Comparison of ENCODE assay signal across 10 mouse cellular contexts in the genomic region with DNA sequence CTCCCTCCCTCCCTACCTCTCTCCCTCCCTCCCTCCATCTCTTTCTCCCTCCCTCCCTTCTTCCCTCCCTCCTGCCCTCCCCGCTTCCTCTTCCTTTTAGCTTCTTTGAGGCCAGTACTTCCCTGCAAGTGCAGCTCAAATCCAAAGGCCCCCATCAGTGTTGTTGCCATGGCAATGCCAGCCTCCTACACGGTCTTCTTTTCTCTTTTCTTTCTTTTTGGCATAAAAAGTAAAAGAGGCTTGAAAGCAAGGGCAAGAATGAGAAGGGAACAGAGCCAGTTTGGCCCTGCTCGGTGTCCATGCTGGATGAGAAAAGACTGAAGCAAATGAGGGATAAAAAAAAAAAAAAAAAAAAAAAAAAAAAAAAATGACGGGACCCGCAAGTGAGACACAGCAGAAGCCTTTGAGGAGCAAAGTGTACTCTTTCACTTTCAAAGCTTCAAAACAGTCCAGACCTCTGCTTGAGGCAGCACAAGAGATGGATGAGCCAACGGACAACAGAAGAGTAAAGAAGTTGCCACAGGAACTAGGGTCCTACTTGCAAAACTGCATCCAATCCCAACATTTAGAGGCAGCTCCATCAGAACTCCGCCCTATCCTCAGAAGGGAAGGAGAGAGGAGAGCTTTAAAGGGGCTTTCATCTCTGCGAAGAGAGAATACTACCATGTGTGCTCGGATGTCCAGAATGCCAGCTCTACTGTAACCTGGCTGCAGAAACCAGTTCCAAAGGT.
A peak's percentile ranks its signal among the peaks of the same experiment; 100 is the strongest.
DNase-seq lines count a peak whose midpoint lies in the region; ATAC-seq and TF ChIP-seq lines count a peak whose summit lies in the region.
"Had no signal": no experiment of that assay in that cellular context is flagged by ENCODE, and none has a peak within 500 bp of the region (broad histone marks: within the 10 kb centered on the region; RNA-seq: fewer than 3 reads in every experiment).

No protein-coding gene starts in this region.

- H3K4me3 ChIP-seq in gastrocnemius, adult 2 months: no peak overlapping the region
- H3K4me3 ChIP-seq in cortical plate, adult 2 months (ENCODE audit: insufficient read depth, low read length): no peak overlapping the region
- H3K4me3 ChIP-seq in hindbrain, embryonic 16.5 days (ENCODE audit: low read length): no peak overlapping the region
- no peak overlapping the region for H3K4me3 ChIP-seq in neural tube, embryonic 12.5 days
- H3K4me3 ChIP-seq in kidney, embryonic 16.5 days (ENCODE audit: low read length): no peak overlapping the region
- H3K4me3 ChIP-seq: liver, embryonic 13.5 days had no signal

- H3K27me3 ChIP-seq in hindbrain, embryonic 16.5 days (replicated peaks; ENCODE audit: control insufficient read depth, insufficient read depth, low read length): no peaks in the 10 kb centered on the region
- no peaks in the 10 kb centered on the region for H3K27me3 ChIP-seq in neural tube, embryonic 12.5 days (replicated peaks)
- H3K27me3 ChIP-seq in kidney, embryonic 16.5 days (ENCODE audit: insufficient read depth, low read length): no peaks in the 10 kb centered on the region
- H3K27me3 ChIP-seq: liver, embryonic 13.5 days had no signal

- DNase-seq in gastrocnemius, adult 2 months: no peak
- DNase-seq in gastrocnemius, postnatal 14 days: no peak
- DNase-seq in retina, embryonic 14.5 days (ENCODE audit: low spot score): no peak
- DNase-seq: liver, embryonic 13.5 days had no signal

- peaks cover 3% of the 10 kb centered on the region; the same call in 1 of the 2 replicates for H3K4me1 ChIP-seq in cortical plate, adult 2 months (ENCODE audit: control insufficient read depth, insufficient read depth, low read length)
- H3K4me1 ChIP-seq in hindbrain, embryonic 16.5 days (ENCODE audit: control insufficient read depth, insufficient read depth, low read depth, low read length): 0 out of 2 replicates have a peak, but pooled peaks cover 2% of the 10 kb centered on the region
- H3K4me1 ChIP-seq in neural tube, embryonic 12.5 days: peaks cover 11% of the 10 kb centered on the region
- no peaks in the 10 kb centered on the region for H3K4me1 ChIP-seq in kidney, embryonic 16.5 days (ENCODE audit: insufficient read depth, low read length)
- H3K4me1 ChIP-seq: liver, embryonic 13.5 days had no signal

- H3K9me3 ChIP-seq in hindbrain, embryonic 16.5 days (ENCODE audit: control insufficient read depth, low read length): no peaks in the 10 kb centered on the region
- H3K9me3 ChIP-seq in neural tube, embryonic 12.5 days: no peaks in the 10 kb centered on the region
- H3K9me3 ChIP-seq in kidney, embryonic 16.5 days (ENCODE audit: low read length): no peaks in the 10 kb centered on the region
- H3K9me3 ChIP-seq: liver, embryonic 13.5 days had no signal

- H3K27ac ChIP-seq in gastrocnemius, adult 2 months: peak overlapping the region; percentile 40
- H3K27ac ChIP-seq in cortical plate, adult 2 months (ENCODE audit: insufficient read depth, low read length): peak overlapping the region; percentile 45; the same call in 1 of the 2 replicates
- peak overlapping the region; percentile 70 for H3K27ac ChIP-seq in hindbrain, embryonic 16.5 days (ENCODE audit: low read depth, low read length)
- H3K27ac ChIP-seq in neural tube, embryonic 12.5 days: no peak overlapping the region; the same call in 1 of the 2 replicates
- H3K27ac ChIP-seq in kidney, embryonic 16.5 days (ENCODE audit: low read length): no peak overlapping the region
- H3K27ac ChIP-seq: liver, embryonic 13.5 days had no signal

- H3K4me2 ChIP-seq in hindbrain, embryonic 16.5 days (ENCODE audit: low read length): no peak overlapping the region
- H3K4me2 ChIP-seq in neural tube, embryonic 12.5 days (replicated peaks): peak overlapping the region; percentile 28; the same call in 1 of the 2 replicates
- H3K4me2 ChIP-seq in kidney, embryonic 16.5 days (replicated peaks; ENCODE audit: low read depth, low read length): no peak overlapping the region
- H3K4me2 ChIP-seq: liver, embryonic 13.5 days had no signal

- peak; percentile 91 for ATAC-seq in hindbrain, embryonic 16.5 days
- peak; percentile 88 for ATAC-seq in neural tube, embryonic 12.5 days (ENCODE audit: low FRiP score, low read depth)
- no peak for ATAC-seq in activated CD4-positive, CD25-positive, alpha-beta regulatory T cell, adult 4 months
- no peak for ATAC-seq in kidney, embryonic 16.5 days (ENCODE audit: low FRiP score, low TSS enrichment)
- ATAC-seq: inflammation-experienced regulatory T-cells, adult 6 months had no signal

- TF ChIP-seq CTCF in gastrocnemius, adult 2 months (IDR thresholded peaks at IDR 0.05): no peak
- no peak for TF ChIP-seq CTCF in cortical plate, adult 2 months (IDR thresholded peaks at IDR 0.05; ENCODE audit: extremely low read depth, insufficient read depth, low read length)

- TF ChIP-seq POLR2A in cortical plate, adult 2 months (IDR thresholded peaks at IDR 0.05; ENCODE audit: extremely low read depth, insufficient read depth, low read length): no peak

- intact Hi-C loops in gastrocnemius, adult 2 months (cut with DNase I): no loop called here
- intact Hi-C loops in gastrocnemius, postnatal 14 days (cut with DNase I; ENCODE audit: low total_unique reads): no loop called here

- H3K9ac ChIP-seq in hindbrain, embryonic 16.5 days (ENCODE audit: low read depth, low read length): no peak overlapping the region
- H3K9ac ChIP-seq in neural tube, embryonic 12.5 days: no peak overlapping the region
- H3K9ac ChIP-seq in kidney, embryonic 16.5 days (replicated peaks; ENCODE audit: low read length): no peak overlapping the region
- H3K9ac ChIP-seq: liver, embryonic 13.5 days had no signal

- no peaks in the 10 kb centered on the region for H3K36me3 ChIP-seq in hindbrain, embryonic 16.5 days (ENCODE audit: control insufficient read depth, insufficient read depth, low read length)
- H3K36me3 ChIP-seq in neural tube, embryonic 12.5 days: no peaks in the 10 kb centered on the region
- H3K36me3 ChIP-seq in kidney, embryonic 16.5 days (ENCODE audit: insufficient read depth, low read length): no peaks in the 10 kb centered on the region
- H3K36me3 ChIP-seq: liver, embryonic 13.5 days had no signal

- 23% methylated on average over 8 of the region's 9 CpGs for WGBS in hindbrain, embryonic 16.5 days
- WGBS in neural tube, embryonic 12.5 days: 30% methylated on average over 8 of the region's 9 CpGs
- WGBS in kidney, embryonic 16.5 days: 71% methylated on average over 8 of the region's 9 CpGs

Comparison
In these comparisons a context has a peak if more than half of its experiments do, and no peak if none do; other contexts are left out.
1. H3K27ac ChIP-seq: peak in gastrocnemius, adult 2 months (single experiment), cortical plate, adult 2 months (single experiment) and hindbrain, embryonic 16.5 days (single experiment); none in neural tube, embryonic 12.5 days (single experiment) and kidney, embryonic 16.5 days (single experiment).
2. ATAC-seq: peak in hindbrain, embryonic 16.5 days (single experiment) and neural tube, embryonic 12.5 days (single experiment); none in activated CD4-positive, CD25-positive, alpha-beta regulatory T cell, adult 4 months (single experiment) and kidney, embryonic 16.5 days (single experiment).